Mouse (Mus musculus) kidney, adult 9 months (tissue): ENCODE measurements around the gene Rrp8.
A peak's percentile ranks its signal among the peaks of the same experiment; 100 is the strongest.

Source experiments
- DNase-seq: peaks from one replicate; pipeline ENCODE4 v3.0.0; 2022

Rrp8 gene

DNA sequence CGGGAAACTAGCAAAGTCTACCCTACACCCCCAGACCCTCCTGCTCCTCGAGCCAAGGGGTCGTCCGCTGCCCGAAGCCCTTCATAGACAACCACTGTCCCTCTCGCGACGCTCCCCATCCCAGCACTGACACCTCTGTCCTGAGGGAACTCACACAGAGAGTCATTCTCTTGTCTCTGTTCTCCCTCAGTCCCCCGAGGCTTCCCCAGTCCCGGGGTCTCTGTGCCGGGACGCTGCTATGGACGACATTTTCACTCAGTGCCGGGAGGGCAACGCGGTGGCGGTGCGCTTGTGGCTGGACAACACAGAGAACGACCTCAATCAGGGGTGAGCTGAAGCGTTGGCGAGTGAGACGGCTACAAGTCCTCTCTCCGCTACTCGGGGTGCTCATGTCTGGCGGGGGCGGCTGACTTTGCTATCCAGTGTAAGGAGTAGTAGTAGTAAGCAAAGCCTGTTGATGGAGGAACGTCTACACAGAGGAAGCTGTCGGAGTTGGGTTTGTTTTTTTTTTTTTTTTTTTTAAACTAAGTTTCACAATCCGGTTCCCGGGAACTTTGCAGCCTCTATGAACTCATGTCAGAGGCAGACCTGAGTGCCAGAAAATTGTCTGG lies at the start of gene Rrp8:
TSS of gene Rrp8 (minus strand) at position 475 of the 611 bp plus-strand sequence.
- peak; percentile 43 for DNase-seq

DNA sequence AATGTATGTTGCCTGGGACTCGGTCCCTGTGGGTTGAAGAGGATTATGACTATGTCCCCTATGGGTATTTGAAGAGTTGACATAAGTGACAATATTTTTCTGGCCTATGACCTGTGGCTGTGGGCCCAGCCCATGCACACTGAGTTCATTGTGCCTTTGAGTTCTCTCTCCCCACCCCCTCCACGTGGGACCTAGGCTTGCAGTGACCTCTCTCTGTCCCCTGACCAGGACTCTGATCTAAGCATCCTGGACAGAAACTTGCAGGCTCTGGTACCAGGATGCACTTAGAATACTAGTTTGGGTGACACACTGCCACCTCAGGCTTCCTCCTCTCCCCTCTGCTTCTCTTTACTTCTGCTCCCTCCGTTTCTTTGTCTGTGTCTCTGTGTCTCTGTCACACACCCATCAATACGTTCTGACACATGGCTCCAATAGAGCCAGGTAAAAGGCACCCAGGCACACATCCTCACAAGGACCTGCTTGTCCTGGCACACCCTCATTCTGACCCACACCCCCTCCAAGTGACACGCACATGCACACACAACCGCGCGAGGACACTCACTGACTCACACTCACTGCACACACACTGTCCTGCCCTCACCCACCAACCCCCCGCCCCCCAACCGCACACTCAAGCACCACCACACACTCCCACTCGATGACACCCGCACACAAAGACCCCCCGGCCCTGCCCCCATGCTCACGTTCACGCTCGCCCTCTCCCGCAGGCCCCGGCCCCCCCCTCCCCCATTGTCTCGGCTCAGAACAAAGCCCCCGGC lies 49.5 kb upstream of the Rrp8 start:
- no peak for DNase-seq

DNA sequence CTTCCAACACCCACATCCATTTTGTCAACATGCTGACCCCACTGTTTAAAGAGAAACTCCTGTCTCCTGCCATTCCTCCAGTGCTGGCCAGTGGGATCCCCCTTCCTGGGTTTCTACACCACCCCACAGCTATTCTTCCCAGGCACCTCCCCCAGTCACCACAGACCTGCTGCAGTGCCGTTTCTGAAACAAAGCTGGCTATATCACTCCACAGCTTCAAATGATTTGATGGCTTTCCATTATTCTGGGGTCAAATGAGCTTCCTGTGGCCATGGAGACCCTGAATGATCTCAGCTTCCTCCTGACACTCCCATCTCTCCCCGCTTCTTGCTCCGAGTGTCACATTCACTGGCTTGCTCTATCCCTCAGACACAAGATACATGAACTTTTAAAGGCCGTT lies 47.4 kb upstream of the Rrp8 start:
- no peak for DNase-seq

GRCm38 (mm10) chr7:105783861-105784260 lies 46.7 kb upstream of the Rrp8 start:
- DNase-seq = no peak

- DNase-seq = peak; percentile 36
These were observed 41.5 kb upstream of the Rrp8 start for GRCm38 (mm10) chr7:105778553-105779265.

DNA sequence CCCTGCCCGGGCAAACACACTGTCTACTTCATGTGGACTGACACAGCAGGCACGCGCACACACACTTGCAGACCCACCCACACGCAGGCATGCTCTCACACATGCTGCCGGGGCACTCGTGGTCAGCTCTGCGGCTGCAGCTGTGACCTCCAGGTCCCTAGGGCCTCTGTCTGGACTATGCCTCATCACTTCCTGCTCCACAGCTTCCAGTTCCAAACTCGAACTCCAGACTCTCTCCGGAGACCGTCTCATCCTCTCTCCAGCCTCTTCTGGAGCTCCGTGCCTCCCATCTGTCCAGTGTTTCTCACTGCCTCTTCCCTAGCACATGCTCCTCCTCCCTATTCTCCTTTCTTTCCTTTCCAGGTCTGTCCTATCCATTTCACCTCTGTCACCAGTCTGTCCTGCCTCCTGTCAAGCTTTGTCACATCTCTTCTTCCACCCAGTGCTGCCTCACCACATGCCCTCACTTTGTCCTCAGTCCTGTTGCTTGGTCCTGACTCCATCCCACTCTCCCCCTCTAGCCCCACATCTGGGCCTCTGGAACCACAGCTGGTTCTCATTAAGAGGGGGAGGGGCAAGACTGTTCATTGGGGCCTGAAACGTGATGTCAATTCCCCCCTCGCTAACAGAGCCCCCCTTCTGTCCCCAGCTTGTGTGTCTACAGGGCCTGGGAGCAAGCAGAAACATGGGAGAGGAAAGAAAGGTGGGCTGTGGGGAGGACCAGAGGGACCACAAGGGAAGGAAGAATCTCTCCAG lies 40.8 kb upstream of the Rrp8 start:
- DNase-seq = peak; percentile 67

- no peak for DNase-seq
These were observed 40.1 kb upstream of the Rrp8 start for GRCm38 (mm10) chr7:105777316-105777715.

GRCm38 (mm10) chr7:105776026-105776425 lies 38.8 kb upstream of the Rrp8 start:
- no peak for DNase-seq

- DNase-seq = peak; percentile 53
These were observed 37.5 kb upstream of the Rrp8 start for GRCm38 (mm10) chr7:105774661-105775060.

DNA sequence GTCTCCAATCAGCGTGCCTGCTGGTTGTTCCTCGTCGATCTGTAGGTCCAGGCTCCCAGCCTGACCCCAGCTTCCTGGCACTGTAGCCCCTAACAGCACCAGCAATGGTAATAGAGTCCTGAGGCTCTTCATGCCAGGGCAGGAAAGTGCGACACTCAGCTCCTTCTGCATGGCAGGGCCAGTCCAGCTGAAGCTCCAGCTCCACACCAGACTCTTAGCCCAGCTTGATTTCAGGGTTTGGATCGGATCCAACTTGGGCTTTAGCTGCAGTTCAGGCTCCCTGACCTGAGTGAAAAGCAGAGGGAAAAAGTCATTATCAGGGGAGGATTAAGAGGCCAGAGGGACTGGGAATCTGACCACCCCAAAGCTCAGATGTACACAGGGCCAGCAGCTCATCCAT lies 35.9 kb upstream of the Rrp8 start:
- DNase-seq = no peak

DNA sequence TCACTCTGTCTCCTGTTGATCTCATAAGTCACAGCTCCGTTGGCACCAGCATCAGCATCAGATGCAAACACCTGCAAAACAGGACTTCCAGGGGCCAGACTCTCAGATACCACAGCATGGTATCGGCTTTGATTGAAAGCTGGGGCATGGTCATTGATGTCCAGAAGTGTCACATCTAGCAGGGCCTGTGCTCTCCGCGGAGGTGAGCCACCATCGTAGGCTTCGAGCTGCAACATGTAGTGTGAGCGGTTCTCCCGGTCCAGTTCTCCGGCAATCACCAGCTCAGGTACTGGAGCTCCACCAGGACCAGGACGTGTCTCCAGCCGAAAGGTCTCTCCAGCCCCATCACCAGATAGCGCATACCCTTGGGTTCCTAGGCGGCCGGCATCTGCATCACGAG lies 35.1 kb upstream of the Rrp8 start:
- no peak for DNase-seq

GRCm38 (mm10) chr7:105769959-105770358 lies 32.8 kb upstream of the Rrp8 start:
- no peak for DNase-seq

DNA sequence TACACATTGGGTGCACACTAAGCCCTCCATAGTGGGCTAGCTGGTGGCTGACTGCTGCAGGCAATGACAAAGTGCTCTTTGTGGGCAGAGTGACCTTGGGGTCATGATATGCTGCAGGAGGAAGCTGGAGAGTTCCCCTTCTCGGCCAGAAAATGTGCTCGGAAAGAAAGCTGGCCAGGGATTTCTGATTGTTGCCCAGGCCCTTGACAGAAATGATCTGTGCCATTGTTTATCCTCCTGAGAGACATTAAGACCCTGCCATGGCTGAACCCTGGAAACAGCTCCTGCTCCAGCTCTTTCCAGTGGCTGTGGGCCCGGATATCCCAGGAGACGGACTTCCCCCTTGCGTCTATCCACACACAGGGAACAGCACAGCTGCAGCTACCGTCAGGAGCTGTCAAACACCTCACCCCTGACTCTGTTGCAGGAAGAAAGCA lies 30.6 kb upstream of the Rrp8 start:
- DNase-seq = peak; percentile 41

- no peak for DNase-seq
These were observed 27.1 kb upstream of the Rrp8 start for GRCm38 (mm10) chr7:105764331-105764730.

DNA sequence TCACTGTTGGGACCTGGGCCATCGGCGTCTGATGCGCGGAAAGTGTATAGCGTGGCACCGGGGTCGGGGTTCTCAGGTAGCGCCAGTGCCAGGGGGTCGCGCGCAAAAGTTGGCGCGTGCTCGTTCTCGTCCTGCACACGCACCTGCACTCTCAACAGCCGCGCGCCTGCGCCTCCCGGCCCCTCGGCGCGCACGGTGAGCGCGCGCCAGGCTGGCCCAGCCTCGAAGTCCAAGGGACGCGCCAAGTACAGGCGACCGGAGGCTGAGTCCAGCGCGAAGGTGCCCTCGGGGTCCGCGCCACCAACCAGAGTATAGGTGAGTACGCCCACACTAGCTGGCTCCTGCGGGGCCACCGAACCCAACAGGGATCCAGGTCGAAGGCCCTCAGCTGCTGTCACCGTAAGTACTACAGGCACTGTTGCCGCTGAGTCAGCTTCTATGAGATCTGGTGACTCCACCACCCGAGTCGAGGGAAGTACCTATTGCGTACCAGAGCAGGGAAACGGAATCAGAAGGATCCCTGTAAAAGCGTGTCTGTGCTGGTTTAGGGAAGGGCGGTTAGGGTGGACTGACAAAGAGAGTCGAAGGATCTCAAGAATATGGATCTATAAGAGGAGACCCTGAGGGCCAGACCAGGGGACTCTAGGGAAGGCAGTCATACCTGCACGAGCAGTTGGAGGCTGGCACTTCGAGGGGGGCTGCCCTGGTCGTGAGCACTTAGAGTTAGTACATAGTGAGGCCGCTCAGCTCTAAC lies 25.5 kb upstream of the Rrp8 start:
- no peak for DNase-seq

- DNase-seq = no peak
These were observed 24.8 kb upstream of the Rrp8 start for GRCm38 (mm10) chr7:105761813-105762484.

DNA sequence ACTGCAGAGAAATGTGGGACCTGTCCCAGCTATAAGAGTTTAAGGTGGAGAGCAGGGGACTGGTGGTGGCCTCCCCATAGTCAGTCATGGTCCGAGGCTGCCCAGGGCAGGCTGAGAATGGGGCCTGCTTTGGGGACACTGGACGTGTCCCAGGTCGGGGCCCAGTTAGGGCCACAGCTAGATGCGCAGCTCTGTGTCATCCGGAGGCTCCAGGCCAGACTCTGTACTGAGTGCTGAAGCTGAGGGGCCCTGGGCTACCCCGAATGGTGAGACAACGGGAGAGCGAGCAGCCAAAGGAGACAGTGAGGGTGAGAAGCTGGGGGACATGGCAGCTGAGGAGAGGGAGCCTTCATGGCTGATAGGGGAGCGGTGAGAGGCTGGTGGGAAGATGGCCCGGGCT lies 16.1 kb upstream of the Rrp8 start:
- no peak for DNase-seq

DNA sequence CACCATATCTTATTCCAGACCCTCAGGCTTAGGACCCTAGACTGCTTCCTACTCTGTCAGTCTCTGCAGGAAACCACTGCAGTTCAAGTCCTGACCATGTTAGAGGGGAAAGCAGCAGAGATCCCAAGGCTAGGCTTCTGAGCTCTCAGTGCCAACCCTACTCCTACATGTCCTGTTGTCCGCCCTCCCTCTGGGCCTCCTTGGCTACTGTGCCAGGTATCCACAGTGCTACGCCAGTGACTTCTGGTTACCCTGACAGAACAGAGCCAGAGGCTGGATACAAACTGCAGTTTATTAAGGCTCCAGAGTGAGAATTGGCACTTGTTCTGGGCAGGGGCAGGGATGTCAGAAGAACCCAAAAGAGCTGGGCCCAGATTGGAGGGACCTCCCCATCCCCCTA lies 15.5 kb upstream of the Rrp8 start:
- DNase-seq = no peak

GRCm38 (mm10) chr7:105751491-105752433 lies 14.6 kb upstream of the Rrp8 start, which contains the start of gene Tpp1:
Gene Tpp1, minus strand, starts transcription at chr7:105752235.
- peak; percentile 98 for DNase-seq

- no peak for DNase-seq
These were observed 10.6 kb upstream of the Rrp8 start for GRCm38 (mm10) chr7:105747776-105748175.
